Mouse (Mus musculus) layer of hippocampus, adult 8-10 months (tissue): Measurements from ENCODE around the gene Nfia. TPM values are rescaled to one million over a fixed set of nuclear protein-coding genes. Genes with fewer than 3 reads are reported as not detected.

Experiments used
- DNase-seq, 2 experiments: peaks; one replicate each; pipeline ENCODE4 v3.0.0; 2022; ENCODE audit warnings: low spot score in 2 of 2
- total RNA-seq, 4 experiments: library from RNA; stranded (reverse); gene quantifications; 2 replicates each; pipeline ENCODE4 v1.2.4; 2022

The Nfia gene
- total RNA-seq, 4 experiments from 2014 or later: 94.9 to 110 (median 97.8) TPM

DNA sequence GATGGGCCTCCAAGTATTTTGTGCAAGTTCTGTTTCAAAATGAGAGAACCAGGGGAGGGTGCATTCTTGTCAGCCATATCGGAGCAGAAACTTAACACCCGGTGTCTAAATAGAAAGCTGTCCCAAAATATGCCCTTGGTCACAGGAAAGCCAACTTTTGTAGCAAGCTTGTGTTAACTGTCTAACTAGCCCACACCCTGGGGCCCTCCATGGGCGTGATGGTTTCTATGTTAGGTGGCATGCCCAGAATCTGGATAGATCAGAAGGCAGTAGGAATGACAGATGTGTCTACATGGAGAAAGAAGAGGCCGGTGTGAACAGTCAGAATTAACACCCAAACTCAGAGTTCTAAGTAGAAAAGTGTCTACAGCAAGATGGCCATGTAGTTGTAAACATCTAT lies 282.5 kb downstream of the Nfia start:
- no peak for DNase-seq

DNA sequence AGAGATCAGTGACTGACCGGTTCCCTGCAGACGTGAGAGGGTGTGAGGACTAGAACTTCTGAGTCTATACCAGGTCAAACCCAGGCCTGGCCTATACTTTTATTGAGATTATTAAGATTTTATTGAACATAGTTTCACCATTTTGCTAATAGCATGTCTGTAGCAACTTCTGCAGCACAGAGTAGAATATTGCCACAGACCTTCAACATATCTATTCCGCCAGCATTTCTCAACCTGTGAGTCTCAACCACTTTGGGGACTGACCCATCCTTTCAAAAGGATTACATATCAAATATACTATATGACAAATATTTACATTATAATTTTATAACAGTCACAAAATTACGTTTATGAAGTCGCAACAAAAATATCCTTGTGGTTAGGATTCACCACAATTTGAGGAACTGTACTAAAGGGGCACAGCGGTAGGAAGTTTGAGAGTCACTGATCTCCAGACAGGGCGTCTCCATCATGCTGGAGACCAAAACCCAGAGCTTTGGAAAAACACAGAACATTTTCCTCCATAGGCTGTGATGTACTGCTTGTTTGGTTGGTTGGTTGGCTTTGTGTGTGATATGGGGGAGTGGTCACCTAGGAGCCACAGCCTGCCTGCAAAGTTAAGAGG lies 284.0 kb downstream of the Nfia start:
- no peak for DNase-seq

DNA sequence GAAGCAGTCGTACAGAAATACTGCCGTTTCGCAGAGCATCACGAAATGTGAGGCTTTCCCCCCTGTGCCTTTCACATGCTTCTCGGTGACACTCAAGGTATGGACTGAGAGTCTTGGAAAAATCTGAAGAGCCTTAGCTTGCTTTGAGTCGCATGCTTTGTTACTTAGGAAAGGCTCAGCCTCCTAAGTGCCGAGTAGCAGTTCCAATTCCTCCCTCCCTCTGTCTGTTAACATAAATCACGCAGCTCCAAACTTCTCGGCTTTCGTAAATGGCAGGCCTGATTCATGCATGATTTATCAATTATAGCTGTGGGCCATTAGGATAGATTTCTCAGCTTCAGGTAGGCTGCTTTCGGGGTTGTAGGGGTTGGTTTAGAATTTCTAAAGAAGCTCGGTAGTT lies 284.7 kb downstream of the Nfia start:
- no peak for DNase-seq

DNA sequence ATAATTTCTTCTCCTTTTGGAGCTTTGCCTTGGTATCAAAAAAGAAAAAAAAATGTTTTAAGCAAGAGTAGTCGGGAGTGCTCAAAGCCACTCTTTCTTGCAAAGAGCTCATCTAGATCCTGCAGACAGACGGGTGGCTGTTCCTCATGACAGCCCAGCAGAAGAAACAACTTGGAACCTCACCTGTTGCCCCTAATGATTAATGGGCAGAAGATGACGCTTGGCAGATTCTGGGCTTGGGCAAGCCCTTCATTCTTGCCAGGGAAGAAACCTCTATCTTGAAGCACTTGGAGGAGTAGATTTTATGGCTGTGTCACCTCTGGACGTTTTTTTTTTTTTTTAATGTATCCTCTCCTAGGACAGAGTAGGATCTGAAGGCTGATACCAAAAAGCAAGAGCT lies 285.2 kb downstream of the Nfia start:
- no peak for DNase-seq

- DNase-seq: no peak
Measured at GRCm38 (mm10) chr4:98058182-98058581, 285.6 kb downstream of the Nfia start.

- no peak for DNase-seq
Measured at GRCm38 (mm10) chr4:98060601-98061000, 288.1 kb downstream of the Nfia start.

GRCm38 (mm10) chr4:98061086-98061485 lies 288.6 kb downstream of the Nfia start:
- DNase-seq: no peak

GRCm38 (mm10) chr4:98063280-98063679 lies 290.7 kb downstream of the Nfia start:
- DNase-seq: no peak

- no peak for DNase-seq
Measured at GRCm38 (mm10) chr4:98076106-98076505, 303.6 kb downstream of the Nfia start.

DNA sequence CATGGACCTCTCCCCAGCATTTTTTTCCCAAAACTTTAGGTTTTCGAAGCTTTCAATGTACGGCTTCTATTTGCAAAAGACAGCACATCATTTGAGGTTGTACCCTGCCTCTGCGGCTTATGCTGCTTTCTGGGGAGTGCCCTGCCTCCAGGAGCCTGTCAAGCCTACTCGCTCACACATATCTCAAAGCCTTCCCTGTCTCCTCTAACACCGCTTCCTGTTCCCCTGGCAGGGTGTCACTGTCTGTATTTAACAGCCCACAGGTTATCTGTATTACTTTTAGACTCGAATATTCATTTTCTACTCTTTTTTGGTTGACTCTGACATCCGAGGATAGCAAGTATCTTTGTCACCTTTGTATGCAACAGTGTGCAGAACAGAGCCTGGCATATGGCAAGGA lies 304.1 kb downstream of the Nfia start:
- DNase-seq: no peak

DNA sequence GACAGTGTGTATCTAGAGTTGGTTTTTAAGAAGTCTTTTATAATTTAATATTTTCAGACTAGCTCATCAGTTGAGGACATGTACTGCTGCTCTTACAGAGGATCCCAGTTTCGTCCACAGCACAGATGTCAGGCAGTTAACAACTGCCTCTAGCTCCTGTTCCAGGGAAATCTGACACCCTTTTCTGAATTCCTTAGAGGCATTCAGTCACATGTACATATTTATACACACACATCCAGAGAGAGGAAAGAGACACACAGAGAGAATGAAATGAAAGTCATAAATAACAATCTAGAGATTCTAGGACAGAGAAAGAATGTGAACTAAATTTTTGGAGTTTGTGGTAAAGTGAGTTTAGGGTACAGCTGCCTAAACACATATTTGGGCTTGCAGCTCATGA lies 308.1 kb downstream of the Nfia start:
- DNase-seq: no peak

- DNase-seq: no peak
Measured at GRCm38 (mm10) chr4:98081962-98082361, 309.4 kb downstream of the Nfia start.

DNA sequence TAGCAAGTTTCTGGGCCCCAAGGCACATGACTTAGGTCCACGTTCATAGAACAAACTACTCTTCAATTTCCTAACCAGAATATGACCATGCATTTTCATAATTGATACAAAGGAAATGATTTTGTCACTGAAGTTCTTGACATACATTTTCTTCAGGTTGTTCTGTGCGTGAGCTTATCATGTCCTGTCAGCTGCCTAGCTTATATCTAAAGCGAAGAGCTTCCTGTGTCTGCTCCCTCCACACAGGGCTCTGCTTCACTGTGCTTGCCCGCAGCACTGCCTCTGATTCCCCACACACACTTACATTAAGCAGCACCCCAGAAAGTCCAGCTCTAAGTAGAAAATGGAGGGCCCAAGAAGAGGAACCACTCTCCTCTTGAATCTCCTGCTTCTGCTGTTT lies 310.0 kb downstream of the Nfia start:
- no peak for DNase-seq

DNA sequence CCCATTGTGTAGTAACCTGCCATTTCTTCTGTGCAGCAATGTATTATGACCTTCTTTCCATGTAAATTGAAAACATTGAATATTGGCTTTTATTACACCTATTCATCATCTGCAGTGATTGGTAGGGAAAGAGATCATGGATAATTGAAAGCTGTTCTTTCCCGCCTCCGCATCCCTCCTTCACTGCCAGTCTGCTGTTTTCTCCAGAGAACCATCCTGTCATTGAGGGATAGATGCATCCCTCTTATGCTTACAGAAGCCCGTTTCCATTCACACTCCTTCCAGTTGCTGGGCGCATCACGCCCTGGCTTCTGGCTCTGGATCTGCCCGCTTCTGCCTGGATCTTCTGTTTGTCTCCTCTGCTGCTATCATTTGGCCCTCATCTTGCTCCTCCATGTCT lies 312.5 kb downstream of the Nfia start:
- peak; percentile 22 to 56 for DNase-seq

GRCm38 (mm10) chr4:98086976-98087375 lies 314.4 kb downstream of the Nfia start:
- DNase-seq: no peak

- no peak for DNase-seq
Measured at GRCm38 (mm10) chr4:98089985-98090384, 317.5 kb downstream of the Nfia start.

- no peak for DNase-seq
Measured at GRCm38 (mm10) chr4:98090586-98090985, 318.1 kb downstream of the Nfia start.

- DNase-seq: no peak
Measured at GRCm38 (mm10) chr4:98091368-98091827, 318.9 kb downstream of the Nfia start.

DNA sequence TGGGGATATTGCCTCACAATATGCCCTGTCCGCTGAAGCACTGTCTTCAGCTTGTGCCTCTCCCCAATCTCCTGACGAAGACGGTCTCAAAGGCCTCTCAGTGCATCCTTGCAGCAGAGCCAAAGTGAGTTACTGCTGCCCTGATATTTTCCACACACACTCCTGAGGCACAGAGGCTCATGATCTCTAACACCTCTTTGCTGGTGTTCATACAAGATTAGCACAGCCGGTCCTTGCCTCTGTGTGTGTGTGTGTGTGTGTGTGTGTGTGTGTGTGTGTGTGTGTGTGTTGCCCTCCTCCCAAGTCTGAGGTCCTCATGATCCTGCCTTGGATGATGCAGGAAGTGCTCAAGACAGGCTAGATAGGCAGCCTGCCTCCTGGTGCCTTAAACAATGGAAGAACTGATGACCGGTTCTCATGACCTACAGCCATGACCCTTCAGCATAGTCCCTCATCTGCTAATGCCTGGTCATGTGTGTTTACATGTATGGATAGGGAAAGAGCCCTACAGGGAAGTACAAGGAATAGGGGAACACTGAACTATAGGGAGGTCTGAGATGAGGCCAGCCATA lies 319.5 kb downstream of the Nfia start:
- DNase-seq: no peak

GRCm38 (mm10) chr4:98094112-98094805 lies 321.7 kb downstream of the Nfia start:
- no peak for DNase-seq

DNA sequence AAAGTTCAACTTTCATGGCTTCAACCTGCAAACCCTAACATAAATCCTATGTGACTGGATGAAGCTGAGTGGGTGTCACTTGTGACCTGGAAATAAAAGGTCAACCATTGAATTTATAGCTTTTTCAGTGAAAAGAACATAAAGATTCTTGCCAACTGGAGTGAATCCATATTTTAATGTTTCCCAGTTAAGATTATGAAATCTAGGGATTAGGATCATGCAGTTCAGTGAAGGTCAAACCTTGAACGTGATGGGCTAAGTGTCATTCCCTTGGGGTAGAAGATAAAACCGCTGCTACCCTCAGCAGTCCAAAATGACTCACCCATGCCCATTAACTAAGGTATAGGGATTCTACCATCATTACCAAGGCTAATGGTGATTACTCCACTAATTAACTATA lies 322.5 kb downstream of the Nfia start:
- DNase-seq: no peak

DNA sequence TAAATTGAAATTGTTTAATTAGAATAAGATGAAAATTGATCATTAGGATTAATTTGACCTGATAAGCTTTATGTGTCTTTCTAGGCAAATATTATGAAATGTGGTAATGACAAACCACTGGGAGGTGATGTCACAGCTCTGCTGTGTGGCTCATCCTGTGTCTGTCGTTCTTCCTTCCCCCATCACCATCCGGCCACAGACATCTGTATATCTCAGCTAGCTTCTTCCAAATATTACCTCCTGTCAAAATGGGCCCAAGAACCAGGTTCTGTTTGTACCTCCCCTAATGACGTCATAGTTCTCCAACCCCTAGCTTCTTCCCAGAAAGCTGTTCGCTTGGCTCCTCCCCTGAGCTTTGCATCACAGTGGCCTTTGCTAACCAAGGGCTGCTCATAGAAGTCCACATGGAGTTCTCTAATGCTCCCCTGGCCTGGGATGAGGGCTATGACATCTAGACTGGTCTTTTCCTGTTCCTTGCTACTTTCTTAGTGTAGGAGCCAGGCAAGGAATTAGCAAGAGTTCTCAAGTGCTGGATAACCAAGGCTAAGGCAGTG lies 324.6 kb downstream of the Nfia start:
- DNase-seq: no peak

DNA sequence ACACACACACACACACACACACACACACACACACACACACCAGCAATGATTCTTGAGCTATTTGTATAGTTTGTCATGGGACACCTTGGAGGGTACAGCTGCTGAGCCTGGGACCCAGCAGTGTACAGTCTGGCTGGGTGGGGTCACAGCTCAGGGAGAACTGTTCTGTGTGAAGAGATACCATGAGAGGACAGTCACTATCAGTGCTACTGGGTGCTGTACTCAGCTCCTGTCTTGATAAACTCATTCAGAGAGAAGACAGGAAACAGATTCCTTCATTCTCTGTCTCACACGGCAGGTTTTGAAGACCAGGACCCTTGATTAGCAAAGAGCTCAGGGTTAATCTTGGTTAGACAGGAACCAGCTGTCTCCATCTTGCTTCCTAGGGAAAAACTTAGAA lies 326.1 kb downstream of the Nfia start:
- no peak for DNase-seq
